Mouse (Mus musculus) embryo, embryonic 11 days (tissue): ENCODE data around the gene Vmn1r79.
"Not testable (repeated sequence)": the region's sequence is repeated elsewhere in the genome, so short reads cannot be mapped to it uniquely, and the experiment has no call there.

Source experiments
- DNase-seq: peaks from one replicate; pipeline ENCODE4 v3.0.0-alpha.2; 2015

The Vmn1r79 gene

DNA sequence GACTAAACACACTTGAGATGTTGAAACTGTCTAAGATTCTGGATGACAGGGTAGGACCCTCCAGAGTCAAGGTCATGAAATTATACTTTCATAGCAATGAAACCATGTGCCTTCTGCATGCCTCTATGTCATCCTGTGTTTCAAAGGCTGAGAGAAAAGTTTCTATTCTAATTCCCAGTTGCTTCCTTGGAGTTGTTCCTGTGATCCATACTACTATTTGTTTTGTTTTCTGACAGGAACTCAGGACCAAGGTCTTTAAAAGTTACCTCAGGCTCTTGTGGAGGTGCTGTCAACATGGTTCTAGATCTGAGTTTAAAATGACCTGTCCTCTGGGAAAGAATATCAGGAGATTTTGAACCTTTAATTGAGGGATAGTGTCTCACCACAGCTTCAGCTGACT lies at the start of gene Vmn1r79:
Gene Vmn1r79 (plus strand): TSS at position 301 of the 400 bp plus-strand sequence.
- not testable (repeated sequence) for DNase-seq

DNA sequence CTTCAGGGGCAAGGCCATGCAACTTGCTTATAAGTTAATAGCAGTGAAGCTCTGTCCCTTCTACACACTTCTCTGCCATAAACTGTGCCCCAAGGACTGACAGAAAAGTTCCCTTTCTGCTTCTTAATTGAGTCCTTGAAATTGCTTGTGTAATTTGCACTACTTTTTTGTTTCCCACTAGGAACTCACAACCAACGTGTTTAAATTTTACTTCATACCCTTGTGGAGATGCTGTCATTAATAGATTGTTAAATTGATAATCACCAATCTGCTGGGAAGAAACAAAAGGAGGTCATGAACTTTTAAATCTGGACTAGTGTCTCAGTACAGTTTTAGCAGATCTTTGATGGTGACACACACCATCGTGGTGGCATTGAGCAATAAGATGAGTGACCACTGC lies 21.1 kb upstream of the Vmn1r79 start, which contains the start of gene Vmn1r78:
Gene Vmn1r78 (plus strand): TSS at position 301 of the 400 bp plus-strand sequence.
- no peak for DNase-seq

DNA sequence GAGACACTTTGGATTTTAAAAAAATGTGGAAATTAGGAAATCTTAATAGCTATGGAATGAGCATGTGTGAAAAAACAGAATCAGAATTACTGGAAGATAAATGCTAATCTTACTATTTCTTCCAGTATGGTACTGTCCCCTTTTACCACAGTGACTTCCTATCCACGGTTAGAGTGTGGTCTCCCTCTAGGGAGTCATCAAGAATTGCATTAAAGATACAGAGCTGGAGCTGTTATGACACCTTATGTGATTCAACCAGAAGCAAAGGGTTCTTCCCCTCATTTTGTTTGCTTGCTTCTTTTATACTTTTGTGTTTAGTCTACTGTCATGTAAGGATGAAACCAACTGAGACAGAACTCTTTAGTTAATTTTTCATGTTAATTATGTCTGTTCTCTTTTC lies 14.6 kb upstream of the Vmn1r79 start:
- not testable (repeated sequence) for DNase-seq

DNA sequence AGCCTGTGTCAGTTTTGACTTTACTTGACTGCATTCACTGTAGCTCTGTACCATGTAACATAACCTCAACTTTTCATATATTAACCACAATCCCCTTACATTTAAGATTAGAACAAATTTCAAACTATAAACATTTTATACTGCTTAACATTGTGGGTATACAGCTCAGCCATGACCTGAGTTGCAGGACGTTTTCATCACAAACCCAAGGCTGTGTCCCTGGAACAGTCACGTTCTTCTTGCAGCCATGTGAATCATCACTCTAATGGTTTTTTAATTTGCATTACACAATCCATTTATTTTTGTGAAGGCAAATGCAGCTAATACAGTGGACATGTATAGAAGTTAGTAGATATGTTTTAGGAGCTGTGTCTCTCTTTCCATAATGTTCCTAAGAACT lies 1.8 kb downstream of the Vmn1r79 start:
- not testable (repeated sequence) for DNase-seq

DNA sequence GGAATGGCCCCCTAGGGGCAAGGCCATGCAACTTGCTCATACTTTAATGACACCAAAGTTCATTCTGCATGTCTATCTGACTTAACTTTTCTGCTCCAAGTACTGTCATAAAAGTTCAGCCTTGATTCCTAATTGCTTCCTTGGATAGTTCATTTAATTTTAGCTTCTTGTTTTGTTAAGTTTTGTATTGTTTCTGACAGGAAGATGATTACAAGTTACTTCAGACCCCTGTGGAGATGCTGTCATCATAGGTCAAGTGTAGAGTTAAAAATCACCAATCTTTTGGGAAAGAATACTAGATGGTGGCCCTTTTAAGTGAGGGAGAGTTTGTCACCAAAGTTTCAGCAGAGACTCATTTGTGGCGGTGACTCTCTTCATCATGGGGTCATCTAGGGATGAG lies 17.9 kb downstream of the Vmn1r79 start, which contains the start of gene Vmn1r80:
Gene Vmn1r80 (plus strand): TSS at position 301 of the 400 bp plus-strand sequence.
- DNase-seq: no peak

DNA sequence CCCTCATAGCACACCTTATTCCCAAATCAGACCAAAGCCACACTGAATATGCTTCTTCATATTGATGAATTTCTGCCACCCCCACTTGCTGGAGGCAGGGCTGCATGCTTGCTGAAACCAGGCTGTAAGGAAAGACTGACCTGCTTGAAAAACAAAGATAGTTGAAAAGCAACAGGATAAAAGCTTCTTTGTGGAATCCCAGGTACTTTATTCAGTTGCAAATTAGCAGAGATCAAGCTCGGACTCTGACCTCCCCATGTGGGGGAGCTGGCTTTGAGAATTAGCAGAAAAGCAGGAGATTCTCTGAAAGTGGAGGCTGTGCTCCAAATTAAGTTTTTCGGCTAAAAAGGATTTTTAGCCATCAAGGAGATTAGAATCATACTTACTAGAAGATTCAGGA lies 33.1 kb downstream of the Vmn1r79 start:
- no peak for DNase-seq
